Mouse (Mus musculus) T-helper 17 cell (primary cell): Measurements from ENCODE around the gene Nprl2.

ENCODE experiments used
- in situ Hi-C, 2 experiments: fragments of 300-600 bp; cut with MboI, MseI; formaldehyde crosslinking; loops; 1 replicate in 1 of 2; 2 replicates in 1 of 2; pipeline ENCODE4 v1.15.1; 2025; ENCODE audit warnings: high pct_unique_total_duplicates in 2 of 2

Nprl2 gene

DNA sequence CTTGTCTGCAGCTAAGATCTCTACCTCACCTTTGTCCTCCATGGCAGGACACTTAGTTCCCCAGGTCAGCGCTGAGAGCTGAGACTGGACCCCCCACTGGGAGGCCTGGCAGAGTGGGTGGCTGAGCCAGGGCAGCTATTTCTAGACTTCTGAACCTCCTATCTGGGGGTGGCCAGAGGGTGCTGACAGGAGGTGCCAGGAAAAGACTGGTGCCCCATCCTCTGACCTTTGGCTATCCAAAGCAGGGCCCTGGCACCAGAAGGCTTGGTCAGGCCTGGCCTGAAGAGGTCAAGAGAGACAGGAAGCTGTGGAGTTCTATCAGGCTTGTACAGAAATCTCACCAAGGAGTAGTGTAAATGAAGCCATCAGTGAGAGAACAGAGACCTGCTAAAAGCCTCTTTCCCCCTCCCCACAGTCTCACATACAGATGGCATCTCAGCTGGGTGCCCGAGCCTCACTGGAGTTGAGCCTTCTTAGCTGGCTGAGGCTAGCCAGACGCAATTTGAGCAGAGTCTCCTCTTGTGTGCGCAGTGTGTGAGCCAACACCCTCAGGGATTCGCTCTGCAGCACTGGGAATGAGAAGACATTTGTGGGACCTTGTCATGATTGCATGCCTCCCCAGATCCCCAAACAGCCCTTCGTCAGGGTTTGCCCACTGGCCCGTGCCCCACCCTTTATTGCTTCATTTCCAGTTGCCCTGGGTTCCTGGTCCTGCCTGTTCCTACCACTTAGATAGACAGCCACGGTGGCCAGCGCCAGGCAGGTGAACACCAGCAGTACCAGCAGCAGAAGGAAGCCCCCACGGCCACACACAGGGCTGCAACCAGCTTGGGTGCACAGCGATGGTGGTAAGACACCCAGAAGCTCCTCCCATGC is 51.3 kb downstream of the Nprl2 start:
- in situ Hi-C loops = no loop called here

DNA sequence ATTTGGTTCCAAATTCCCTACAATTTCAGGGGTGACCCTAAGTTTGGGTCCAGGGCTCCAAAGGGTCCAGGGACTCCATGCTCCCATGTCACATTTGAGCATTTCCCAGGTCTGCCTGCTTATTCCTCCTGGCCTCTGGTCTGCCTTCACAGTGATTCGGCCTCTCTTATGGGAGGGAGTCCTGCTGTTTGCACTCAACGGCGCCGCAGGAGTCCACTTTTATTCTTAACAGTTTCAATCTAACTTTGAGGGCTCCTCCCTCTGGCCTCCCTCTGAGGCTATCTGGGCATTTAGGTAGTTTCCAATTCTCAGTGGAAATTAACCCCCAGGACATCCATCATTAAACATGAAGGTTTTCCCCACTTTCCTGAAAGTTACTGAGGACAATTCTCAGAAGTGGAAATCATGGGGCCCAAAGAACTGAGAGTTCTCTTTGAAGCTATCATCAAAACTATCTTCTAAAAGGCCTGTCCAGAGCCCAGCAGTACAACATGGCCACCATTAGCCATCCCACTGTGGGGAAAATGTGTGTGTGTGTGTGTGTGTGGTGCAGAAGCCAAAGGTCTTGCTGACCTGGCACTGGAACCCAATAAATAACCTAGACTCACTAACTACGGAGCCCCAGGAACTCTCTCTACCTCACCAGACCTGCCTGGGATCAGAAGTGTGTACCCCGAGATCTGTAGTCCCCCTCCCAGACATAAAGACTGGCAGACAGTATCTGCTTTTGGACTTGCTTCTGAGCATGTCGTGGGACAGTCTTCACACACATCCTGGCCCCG is 52.4 kb downstream of the Nprl2 start:
- in situ Hi-C loops = no loop called here
